Mouse (Mus musculus) MEL (cell line): Measurements from ENCODE around the gene Vti1a.

Experiments used
- CTCF ChIP-seq, 3 experiments: IDR thresholded peaks in 2 of 3; conservative IDR thresholded peaks in 1 of 3; 2 replicates each; pipeline ENCODE4 v1.5.1; 2011 to 2012; ENCODE audit warnings: low read length in 3 of 3, low read depth in 2 of 3, mild to moderate bottlenecking in 2 of 3, improper control_type of control experiment in 1 of 3, inconsistent platforms in 1 of 3, mixed read lengths in 1 of 3, moderate library complexity in 1 of 3; ENCODE audit not compliant: control insufficient read depth in 1 of 3, insufficient read depth in 1 of 3, poor library complexity in 1 of 3, severe bottlenecking in 1 of 3
- EP300 ChIP-seq, 2 experiments: IDR thresholded peaks; 2 replicates each; pipeline ENCODE4 v1.6.1; 2011; ENCODE audit warnings: improper control_type of control experiment in 2 of 2, low read length in 2 of 2, low read depth in 1 of 2, mild to moderate bottlenecking in 1 of 2
- GATA1 ChIP-seq: IDR thresholded peaks from 2 replicates; pipeline ENCODE4 v1.6.1; 2011; ENCODE audit warnings: low read depth, low read length, improper control_type of control experiment
- MAFK ChIP-seq: IDR thresholded peaks from 2 replicates; pipeline ENCODE4 v1.6.1; 2011; ENCODE audit warnings: low read depth, mild to moderate bottlenecking, low read length, improper control_type of control experiment, borderline replicate concordance
- MEF2A ChIP-seq: IDR thresholded peaks from 2 replicates; pipeline ENCODE4 v1.6.1; 2014; ENCODE audit warnings: low read depth, mild to moderate bottlenecking, inconsistent platforms, low read length, improper control_type of control experiment; ENCODE audit not compliant: poor library complexity, insufficient replicate concordance, severe bottlenecking; ENCODE audit errors: extremely low read depth
- MYB ChIP-seq: IDR thresholded peaks from 2 replicates; pipeline ENCODE4 v1.6.1; 2011; ENCODE audit warnings: mild to moderate bottlenecking, low read depth, low read length, improper control_type of control experiment
- POLR2AphosphoS2 ChIP-seq: IDR thresholded peaks from 2 replicates; pipeline ENCODE4 v1.6.1; 2011; ENCODE audit warnings: low read length, improper control_type of control experiment
- ZNF384 ChIP-seq: IDR thresholded peaks from 2 replicates; pipeline ENCODE4 v1.6.1; 2012; ENCODE audit warnings: low read depth, mild to moderate bottlenecking, inconsistent platforms, low read length, improper control_type of control experiment

DNA sequence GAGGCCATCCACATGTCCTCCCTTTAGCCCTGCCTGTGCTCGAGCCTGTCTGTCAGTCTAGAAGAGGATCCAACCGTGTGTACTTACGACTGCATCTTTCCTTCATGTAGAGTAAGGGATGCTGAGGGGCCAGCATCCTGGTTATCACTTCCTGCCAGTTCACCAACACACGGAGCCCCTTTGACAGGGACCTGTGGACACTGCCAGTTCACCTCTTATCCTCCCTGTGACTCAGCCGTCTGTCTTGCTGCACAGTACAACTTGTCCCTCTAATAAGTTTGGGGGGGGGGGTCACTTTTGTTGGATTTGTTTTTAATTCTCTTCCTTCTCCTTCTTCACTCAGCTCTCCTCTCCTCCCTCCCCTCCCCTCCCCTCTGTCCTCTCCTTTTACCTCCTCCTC lies 238.2 kb downstream of the Vti1a start:
- no peak for TF ChIP-seq EP300 (IDR thresholded peaks at IDR 0.05; ENCODE audit: low read depth in 1 of 2, low read length in 2 of 2)
- no peak for TF ChIP-seq MYB
- TF ChIP-seq POLR2AphosphoS2: no peak
- no peak for TF ChIP-seq MAFK
- no peak for TF ChIP-seq MEF2A
- no peak for TF ChIP-seq CTCF (IDR thresholded peaks at IDR 0.05 in 2 of 3, conservative IDR thresholded peaks at IDR 0.05 in 1 of 3; ENCODE audit: control insufficient read depth in 1 of 3, insufficient read depth in 1 of 3, low read depth in 2 of 3, low read length in 3 of 3, poor library complexity in 1 of 3, severe bottlenecking in 1 of 3)
- TF ChIP-seq ZNF384: no peak
- no peak for TF ChIP-seq GATA1
